Mouse (Mus musculus): ENCODE data around the gene Ap1b1. TPM values are rescaled to one million over a fixed set of nuclear protein-coding genes. Genes with fewer than 3 reads are reported as not detected.

Ap1b1 gene
- polyA plus RNA-seq, 1 experiment from 2014 or later: 41.8 TPM

DNA sequence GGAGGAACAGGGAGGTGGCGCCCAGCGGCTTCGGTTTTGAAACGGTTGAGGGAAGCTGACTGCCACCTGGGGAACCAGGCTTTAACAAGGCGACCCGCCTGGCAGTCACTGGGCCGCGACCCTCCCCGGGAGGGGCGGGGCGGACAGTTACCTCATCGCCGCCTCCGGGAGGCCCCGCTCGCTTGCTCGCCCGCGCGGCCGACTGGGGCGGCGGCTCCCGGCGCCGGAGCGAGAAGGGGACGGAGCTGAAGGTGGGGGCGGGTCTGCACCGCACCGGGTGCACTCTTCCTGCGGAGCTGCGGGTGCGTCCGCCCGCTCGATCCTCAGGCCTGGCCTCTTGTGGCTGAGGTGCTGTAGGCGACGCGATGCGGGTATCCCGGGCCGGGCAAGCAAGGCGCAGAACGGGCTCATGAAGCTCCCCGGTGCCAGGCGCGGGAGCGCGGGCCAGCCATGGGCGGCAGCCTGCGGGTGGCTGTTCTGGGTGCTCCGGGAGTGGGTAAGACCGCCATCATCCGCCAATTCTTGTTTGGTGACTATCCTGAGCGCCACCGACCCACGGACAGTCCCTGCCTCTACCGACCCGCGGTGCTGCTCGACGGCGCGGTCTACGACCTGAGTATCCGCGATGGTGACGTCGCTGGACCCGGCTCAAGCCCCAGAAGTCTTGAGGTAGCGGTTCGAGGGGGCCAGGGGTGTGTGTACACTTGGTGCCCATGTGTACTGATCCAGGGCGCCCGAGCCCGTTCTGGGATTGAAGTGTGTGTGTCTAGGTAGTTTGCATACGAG, 71.4 kb downstream of the Ap1b1 start, which contains the start of gene Rasl10a:
Gene Rasl10a, plus strand, starts transcription at position 273 of the 786 bp plus-strand sequence.
- no peaks in the 10 kb centered on the region for H3K9me3 ChIP-seq (ENCODE audit: control insufficient read depth, low read length)
- no peak within 1 kb of the TSS for H3K27ac ChIP-seq (replicated peaks)
- no peak for TF ChIP-seq EP300 (optimal IDR thresholded peaks at IDR 0.05)
- no peak for TF ChIP-seq CTCF (IDR thresholded peaks at IDR 0.05; ENCODE audit: low read depth)
- H3K4me1 ChIP-seq (replicated peaks; ENCODE audit: control insufficient read depth, insufficient read depth): peaks cover 16% of the 10 kb centered on the region
- peak; percentile 56 for DNase-seq (ENCODE audit: low spot score)
- 2% methylated on average over 73 of the region's 77 CpGs for WGBS
- ATAC-seq (ENCODE audit: low FRiP score, low TSS enrichment): no peak
- H3K27me3 ChIP-seq (ENCODE audit: control insufficient read depth, insufficient read depth, low read length): peaks cover 10% of the 10 kb centered on the region; the same call in 1 of the 2 replicates
- peak within 1 kb of the TSS; percentile 95 for H3K4me2 ChIP-seq (replicated peaks; ENCODE audit: low read depth)
- peak within 1 kb of the TSS; percentile 61 for H3K9ac ChIP-seq (ENCODE audit: low read length)
- peaks cover 3% of the 10 kb centered on the region; the same call in 1 of the 2 replicates for H3K36me3 ChIP-seq (ENCODE audit: control insufficient read depth, insufficient read depth, low read length)
- peak within 1 kb of the TSS; percentile 53 for H3K4me3 ChIP-seq (ENCODE audit: low read depth, low read length)

DNA sequence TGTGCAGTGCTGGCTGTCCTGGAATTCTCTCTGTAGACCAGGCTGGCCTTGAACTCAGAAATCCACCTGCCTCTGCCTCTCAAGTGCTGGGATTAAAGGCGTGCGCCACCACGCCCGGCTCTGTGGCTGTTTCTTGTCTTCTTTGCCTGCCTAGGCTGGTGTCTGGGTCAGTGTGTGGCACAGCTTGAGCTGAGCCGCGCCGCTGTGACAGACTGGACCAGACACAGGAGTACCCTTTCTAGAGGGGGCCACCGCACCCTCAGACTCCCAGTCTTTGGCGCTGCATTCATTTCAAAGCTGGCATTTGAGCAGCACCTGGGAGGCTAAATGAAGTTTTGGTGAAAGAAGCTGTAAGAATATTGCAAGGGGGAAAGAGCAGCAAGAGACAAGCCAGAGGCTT, 72.2 kb downstream of the Ap1b1 start:
- Histone ChIP-seq H3K27ac (replicated peaks) (no peak overlapping the region), H3K9ac (ENCODE audit: low read length) (no peak overlapping the region), H3K9me3 (ENCODE audit: control insufficient read depth, low read length) (no peaks in the 10 kb centered on the region), H3K36me3 (ENCODE audit: control insufficient read depth, insufficient read depth, low read length) (peaks cover 3% of the 10 kb centered on the region; the same call in 1 of the 2 replicates), H3K4me3 (ENCODE audit: low read depth, low read length) (no peak overlapping the region), H3K27me3 (ENCODE audit: control insufficient read depth, insufficient read depth, low read length) (peaks cover 10% of the 10 kb centered on the region; the same call in 1 of the 2 replicates), H3K4me1 (replicated peaks; ENCODE audit: control insufficient read depth, insufficient read depth) (peaks cover 20% of the 10 kb centered on the region), H3K4me2 (replicated peaks; ENCODE audit: low read depth) (no peak overlapping the region)
- DNase-seq (ENCODE audit: low spot score): no peak
- ATAC-seq (ENCODE audit: low FRiP score, low TSS enrichment): no peak
- TF ChIP-seq EP300 (optimal IDR thresholded peaks at IDR 0.05) (no peak), CTCF (IDR thresholded peaks at IDR 0.05; ENCODE audit: low read depth) (no peak)
- WGBS: 37% methylated on average over 9 of the region's 9 CpGs

DNA sequence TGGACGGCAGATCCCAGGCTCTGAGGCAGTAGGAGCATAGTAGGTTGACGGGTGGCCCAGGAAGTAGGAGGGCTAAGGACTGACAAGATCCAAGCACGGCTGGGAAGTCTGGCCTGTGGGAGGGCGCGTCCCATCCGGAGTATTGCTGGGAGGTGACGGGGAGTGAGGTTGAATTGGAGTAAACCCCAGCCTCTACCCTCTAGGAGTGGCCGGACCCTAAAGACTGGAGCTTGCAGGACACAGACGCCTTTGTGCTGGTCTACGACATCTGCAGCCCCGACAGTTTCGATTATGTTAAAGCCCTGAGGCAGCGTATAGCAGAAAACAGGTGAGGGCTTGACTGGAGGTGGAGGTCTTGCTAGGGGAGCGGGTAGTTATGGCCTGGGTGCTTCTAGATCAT, 72.6 kb downstream of the Ap1b1 start:
- no peak overlapping the region; the same call in 1 of the 2 replicates for H3K4me2 ChIP-seq (replicated peaks; ENCODE audit: low read depth)
- 34% methylated on average over 14 of the region's 14 CpGs for WGBS
- DNase-seq (ENCODE audit: low spot score) (no peak), ATAC-seq (ENCODE audit: low FRiP score, low TSS enrichment) (no peak)
- no peak overlapping the region for H3K9ac ChIP-seq (ENCODE audit: low read length)
- H3K4me3 ChIP-seq (ENCODE audit: low read depth, low read length): no peak overlapping the region
- H3K4me1 ChIP-seq (replicated peaks; ENCODE audit: control insufficient read depth, insufficient read depth): peaks cover 23% of the 10 kb centered on the region
- peaks cover 3% of the 10 kb centered on the region; the same call in 1 of the 2 replicates for H3K36me3 ChIP-seq (ENCODE audit: control insufficient read depth, insufficient read depth, low read length)
- no peak overlapping the region for H3K27ac ChIP-seq (replicated peaks)
- no peaks in the 10 kb centered on the region for H3K9me3 ChIP-seq (ENCODE audit: control insufficient read depth, low read length)
- H3K27me3 ChIP-seq (ENCODE audit: control insufficient read depth, insufficient read depth, low read length): peaks cover 10% of the 10 kb centered on the region; the same call in 1 of the 2 replicates
- TF ChIP-seq EP300 (optimal IDR thresholded peaks at IDR 0.05): no peak
- TF ChIP-seq CTCF (IDR thresholded peaks at IDR 0.05; ENCODE audit: low read depth): no peak

DNA sequence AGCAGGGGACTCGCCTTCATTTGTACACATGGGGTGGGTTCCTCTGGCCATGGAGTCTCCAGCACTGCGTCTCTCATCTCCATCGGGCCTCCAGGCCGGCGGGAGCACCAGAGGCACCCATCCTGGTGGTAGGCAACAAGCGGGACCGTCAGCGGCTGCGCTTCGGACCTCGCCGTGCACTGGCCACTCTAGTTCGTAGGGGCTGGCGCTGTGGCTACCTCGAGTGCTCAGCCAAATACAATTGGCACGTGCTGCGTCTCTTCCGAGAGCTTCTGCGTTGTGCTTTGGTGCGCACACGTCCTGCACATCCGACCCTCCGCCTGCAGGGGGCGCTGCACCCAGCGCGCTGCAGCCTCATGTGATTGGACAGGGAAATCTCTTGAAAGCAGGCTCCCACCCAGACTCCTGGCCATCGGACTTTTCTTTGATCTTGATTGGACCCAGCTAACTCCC, 73.1 kb downstream of the Ap1b1 start:
- Histone ChIP-seq H3K4me1 (replicated peaks; ENCODE audit: control insufficient read depth, insufficient read depth) (peaks cover 26% of the 10 kb centered on the region), H3K27me3 (ENCODE audit: control insufficient read depth, insufficient read depth, low read length) (peaks cover 10% of the 10 kb centered on the region; the same call in 1 of the 2 replicates), H3K9me3 (ENCODE audit: control insufficient read depth, low read length) (no peaks in the 10 kb centered on the region), H3K9ac (ENCODE audit: low read length) (no peak overlapping the region), H3K36me3 (ENCODE audit: control insufficient read depth, insufficient read depth, low read length) (peaks cover 3% of the 10 kb centered on the region; the same call in 1 of the 2 replicates), H3K4me3 (ENCODE audit: low read depth, low read length) (no peak overlapping the region), H3K27ac (replicated peaks) (no peak overlapping the region), H3K4me2 (replicated peaks; ENCODE audit: low read depth) (no peak overlapping the region; the same call in 1 of the 2 replicates)
- ATAC-seq (ENCODE audit: low FRiP score, low TSS enrichment) (no peak), DNase-seq (ENCODE audit: low spot score) (peak; percentile 47)
- TF ChIP-seq EP300 (optimal IDR thresholded peaks at IDR 0.05) (no peak), CTCF (IDR thresholded peaks at IDR 0.05; ENCODE audit: low read depth) (peak; percentile 89)
- WGBS: 19% methylated on average over 27 of the region's 27 CpGs

DNA sequence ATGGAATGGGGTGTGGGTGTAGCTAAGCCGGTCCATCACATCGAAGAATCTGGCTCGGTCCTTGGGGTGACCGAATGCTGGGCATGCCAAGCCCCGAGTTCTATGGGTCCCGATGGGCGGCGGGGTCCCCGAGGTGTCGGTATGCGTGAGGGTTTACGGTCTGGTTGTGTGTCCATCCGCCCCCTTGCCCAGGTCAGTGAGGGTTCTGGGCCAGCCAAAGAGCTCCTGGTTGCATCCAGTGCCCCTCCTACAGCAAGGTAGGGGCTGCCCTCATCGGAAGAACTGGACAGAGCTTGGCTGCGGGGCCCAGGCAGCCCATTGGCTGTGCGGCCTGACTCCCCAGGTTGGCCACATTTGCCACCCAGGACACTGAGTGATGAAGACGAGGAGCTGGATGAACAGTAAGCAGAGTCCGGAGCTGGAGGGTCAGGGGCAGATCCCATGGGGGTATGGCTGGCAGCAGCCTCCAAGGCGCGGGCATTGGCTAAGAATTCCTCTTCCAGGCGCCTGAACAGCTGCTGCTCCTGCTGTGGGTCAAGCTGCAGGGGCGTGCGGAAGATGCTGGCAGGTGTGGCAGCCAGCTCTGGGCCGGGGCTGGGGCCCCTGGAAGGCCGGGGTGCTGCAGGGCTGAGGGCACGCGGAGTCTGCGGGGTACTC, 74.3 kb downstream of the Ap1b1 start:
- H3K4me2 ChIP-seq (replicated peaks; ENCODE audit: low read depth): peak overlapping the region; percentile 77
- H3K27me3 ChIP-seq (ENCODE audit: control insufficient read depth, insufficient read depth, low read length): peaks cover 10% of the 10 kb centered on the region; the same call in 1 of the 2 replicates
- peaks cover 27% of the 10 kb centered on the region for H3K4me1 ChIP-seq (replicated peaks; ENCODE audit: control insufficient read depth, insufficient read depth)
- TF ChIP-seq EP300 (optimal IDR thresholded peaks at IDR 0.05) (no peak), CTCF (IDR thresholded peaks at IDR 0.05; ENCODE audit: low read depth) (no peak)
- peak overlapping the region; percentile 47 for H3K9ac ChIP-seq (ENCODE audit: low read length)
- no peak for ATAC-seq (ENCODE audit: low FRiP score, low TSS enrichment)
- H3K27ac ChIP-seq (replicated peaks): peak overlapping the region; percentile 49; the same call in 1 of the 2 replicates
- 83% methylated on average over 23 of the region's 28 CpGs for WGBS
- H3K4me3 ChIP-seq (ENCODE audit: low read depth, low read length): peak overlapping the region; percentile 38; the same call in 1 of the 2 replicates
- DNase-seq (ENCODE audit: low spot score): no peak
- H3K36me3 ChIP-seq (ENCODE audit: control insufficient read depth, insufficient read depth, low read length): peaks cover 3% of the 10 kb centered on the region; the same call in 1 of the 2 replicates
- no peaks in the 10 kb centered on the region for H3K9me3 ChIP-seq (ENCODE audit: control insufficient read depth, low read length)
